ENCODE assay signal across 15 mouse cellular contexts in genomic region chr11:47640556-47640955, GRCm38 (mm10).
A peak's percentile ranks its signal among the peaks of the same experiment; 100 is the strongest.
DNase-seq lines count a peak whose midpoint lies in the region; ATAC-seq lines count a peak whose summit lies in the region.
"Had no signal": no experiment of that assay in that cellular context is flagged by ENCODE, and none has a peak within 500 bp of the region (broad histone marks: within the 10 kb centered on the region; RNA-seq: fewer than 3 reads in every experiment).

No protein-coding gene starts in this region.

- no peaks in the 10 kb centered on the region for H3K36me3 ChIP-seq in midbrain, embryonic 10.5 days
- no peaks in the 10 kb centered on the region for H3K36me3 ChIP-seq in midbrain, embryonic 15.5 days (replicated peaks)
- no peaks in the 10 kb centered on the region for H3K36me3 ChIP-seq in forebrain, embryonic 13.5 days (ENCODE audit: poor library complexity, severe bottlenecking)
- H3K36me3 ChIP-seq: hindbrain, embryonic 15.5 days had no signal

- H3K27me3 ChIP-seq in midbrain, embryonic 10.5 days (ENCODE audit: low read depth, poor library complexity, severe bottlenecking): no peaks in the 10 kb centered on the region
- no peaks in the 10 kb centered on the region for H3K27me3 ChIP-seq in midbrain, embryonic 15.5 days (replicated peaks)
- H3K27me3 ChIP-seq in forebrain, embryonic 13.5 days: 0 out of 2 replicates have a peak, but pooled peaks cover 10% of the 10 kb centered on the region
- H3K27me3 ChIP-seq: hindbrain, embryonic 15.5 days had no signal

- H3K9ac ChIP-seq in midbrain, embryonic 15.5 days: no peak overlapping the region
- no peak overlapping the region for H3K9ac ChIP-seq in forebrain, embryonic 13.5 days
- H3K9ac ChIP-seq: hindbrain, embryonic 15.5 days; lung, embryonic 14.5 days had no signal

- no peaks in the 10 kb centered on the region for H3K9me3 ChIP-seq in midbrain, embryonic 10.5 days (replicated peaks)
- H3K9me3 ChIP-seq in midbrain, embryonic 15.5 days: no peaks in the 10 kb centered on the region
- H3K9me3 ChIP-seq in forebrain, embryonic 13.5 days (replicated peaks): no peaks in the 10 kb centered on the region
- H3K9me3 ChIP-seq: hindbrain, embryonic 15.5 days had no signal

- H3K27ac ChIP-seq in midbrain, embryonic 10.5 days (replicated peaks): peak overlapping the region; percentile 71
- no peak overlapping the region for H3K27ac ChIP-seq in midbrain, embryonic 15.5 days
- no peak overlapping the region for H3K27ac ChIP-seq in forebrain, embryonic 13.5 days
- H3K27ac ChIP-seq: hindbrain, embryonic 15.5 days; macrophage had no signal

- intact Hi-C loops in heart, postnatal 25 days (cut with DNase I): no loop called here

- H3K4me2 ChIP-seq in midbrain, embryonic 15.5 days: no peak overlapping the region
- no peak overlapping the region for H3K4me2 ChIP-seq in forebrain, embryonic 13.5 days
- H3K4me2 ChIP-seq: hindbrain, embryonic 15.5 days; lung, embryonic 14.5 days had no signal

- peak; percentile 30 for DNase-seq in midbrain, embryonic 10.5 days (ENCODE audit: low spot score)
- peak; percentile 93 for DNase-seq in ZHBTc4 (ENCODE audit: low read depth, low spot score)
- DNase-seq in retina, embryonic 14.5 days (ENCODE audit: low spot score): peak; percentile 24
- no peak for DNase-seq in heart, postnatal 25 days (ENCODE audit: low spot score)
- no peak for DNase-seq in MN1 (ENCODE audit: low spot score)
- DNase-seq: heart, adult 11 months; kidney, adult 2 months; lung, embryonic 14.5 days; right cerebral cortex, postnatal 4 days; thymus, adult 2 months had no signal

- 15% methylated on average over 1 of the region's 1 CpGs for WGBS in midbrain, embryonic 10.5 days
- 15% methylated on average over 1 of the region's 1 CpGs for WGBS in midbrain, embryonic 15.5 days
- WGBS in forebrain, embryonic 13.5 days: 4% methylated on average over 1 of the region's 1 CpGs

- ATAC-seq in midbrain, embryonic 15.5 days (replicated peaks): no peak
- peak; percentile 13; the same call in 1 of the 2 replicates for ATAC-seq in forebrain, embryonic 13.5 days

- H3K4me1 ChIP-seq in midbrain, embryonic 10.5 days: peaks cover 28% of the 10 kb centered on the region
- H3K4me1 ChIP-seq in midbrain, embryonic 15.5 days: peaks cover 8% of the 10 kb centered on the region; the same call in 1 of the 2 replicates
- H3K4me1 ChIP-seq in forebrain, embryonic 13.5 days: peaks cover 9% of the 10 kb centered on the region
- H3K4me1 ChIP-seq: hindbrain, embryonic 15.5 days had no signal

- no peak overlapping the region for H3K4me3 ChIP-seq in midbrain, embryonic 10.5 days
- H3K4me3 ChIP-seq in midbrain, embryonic 15.5 days: no peak overlapping the region
- no peak overlapping the region for H3K4me3 ChIP-seq in forebrain, embryonic 13.5 days
- H3K4me3 ChIP-seq: erythroblast, embryonic 14.5 days; hindbrain, embryonic 15.5 days had no signal

Comparison
In these comparisons a context has a peak if more than half of its experiments do, and no peak if none do; other contexts are left out.
1. DNase-seq: peak in midbrain, embryonic 10.5 days (single experiment), ZHBTc4 (single experiment) and retina, embryonic 14.5 days (single experiment); none in heart, postnatal 25 days (single experiment) and MN1 (single experiment).